Mouse (Mus musculus) gastrocnemius, postnatal 36 days (tissue): ENCODE data around the gene Timmdc1. TPM values are rescaled to one million over a fixed set of nuclear protein-coding genes. Genes with fewer than 3 reads are reported as not detected.

Source experiments
- DNase-seq, 2 experiments: peaks; one replicate each; pipeline ENCODE4 v3.0.0; 2022
- intact Hi-C: fragments of 180-260 bp; cut with DNase I; formaldehyde crosslinking; loops from one replicate; pipeline ENCODE4 v1.15.1; 2025
- long read RNA-seq, 2 experiments: library from polyadenylated mRNA; stranded (forward); transcript quantifications; one replicate each; pipeline ENCODE4 v2.0.0; 2021
- total RNA-seq, 2 experiments: library from RNA; stranded (reverse); gene quantifications; 2 replicates each; pipeline ENCODE4 v1.2.3; 2021

Gene Timmdc1
- total RNA-seq, result 10 to 100 TPM; 45.1 to 47.3 TPM
- long read RNA-seq, experiment 1, transcript Timmdc1-201 (7 exons, 1,573 nt), result major isoform, 6 of 8 reads
- long read RNA-seq, experiment 1, partial matches to known transcripts, result 0 of 8 reads
- long read RNA-seq, experiment 1, other reads (novel, unspliced or antisense), result 2 of 8 reads
- long read RNA-seq, experiment 2, transcript Timmdc1-201 (7 exons, 1,573 nt), result major isoform, 6 of 13 reads
- long read RNA-seq, experiment 2, partial matches to known transcripts, result 0 of 13 reads
- long read RNA-seq, experiment 2, other reads (novel, unspliced or antisense), result 7 of 13 reads

- DNase-seq, result peak; percentile 94
- intact Hi-C loops, result no loop called here
Measured at GRCm38 (mm10) chr16:38522129-38523084, at the start of gene Timmdc1. Gene Timmdc1, minus strand, starts transcription at chr16:38522663.

- intact Hi-C loops, result no loop called here
- DNase-seq, result no peak
Measured at GRCm38 (mm10) chr16:38571481-38571880, 49.0 kb upstream of the Timmdc1 start.

- no peak for DNase-seq
- intact Hi-C loops, result no loop called here
Measured at GRCm38 (mm10) chr16:38568192-38568591, 45.7 kb upstream of the Timmdc1 start.

- no peak for DNase-seq
- intact Hi-C loops, result no loop called here
Measured at GRCm38 (mm10) chr16:38563516-38563915, 41.1 kb upstream of the Timmdc1 start.

GRCm38 (mm10) chr16:38562968-38563327 lies 40.5 kb upstream of the Timmdc1 start:
- no peak for DNase-seq
- intact Hi-C loops, result no loop called here

GRCm38 (mm10) chr16:38562131-38562967 lies 39.9 kb upstream of the Timmdc1 start:
- DNase-seq, result peak; percentile 91 to 94
- intact Hi-C loops, result no loop called here

- intact Hi-C loops, result no loop called here
- no peak for DNase-seq
Measured at GRCm38 (mm10) chr16:38558221-38558748, 35.8 kb upstream of the Timmdc1 start, which contains the start of gene Tmem39a. Gene Tmem39a, plus strand, starts transcription at chr16:38558698.

- no peak for DNase-seq
- intact Hi-C loops, result no loop called here
Measured at GRCm38 (mm10) chr16:38555988-38556387, 33.5 kb upstream of the Timmdc1 start.

GRCm38 (mm10) chr16:38549479-38550396 lies 27.3 kb upstream of the Timmdc1 start, which contains the start of gene Poglut1:
Gene Poglut1, minus strand, starts transcription at chr16:38550258.
- peak; percentile 61 to 68 for DNase-seq
- intact Hi-C loops, result no loop called here

GRCm38 (mm10) chr16:38548000-38548399 lies 25.5 kb upstream of the Timmdc1 start:
- intact Hi-C loops, result no loop called here
- no peak for DNase-seq

- intact Hi-C loops, result loop anchor here (5.0 to 10.0 kb wide), 2 partner anchors 186 to 273 kb away; no protein-coding TSS in a partner anchor
- DNase-seq, result no peak
Measured at GRCm38 (mm10) chr16:38538716-38539380, 16.4 kb upstream of the Timmdc1 start.

GRCm38 (mm10) chr16:38536544-38537146 lies 14.2 kb upstream of the Timmdc1 start:
- peak; percentile 58 to 66 for DNase-seq
- intact Hi-C loops, result loop anchor here (5.0 to 10.0 kb wide), 2 partner anchors 188 to 276 kb away; no protein-coding TSS in a partner anchor

GRCm38 (mm10) chr16:38526264-38526663 lies 3.8 kb upstream of the Timmdc1 start:
- no peak for DNase-seq
- intact Hi-C loops, result no loop called here

GRCm38 (mm10) chr16:38521211-38521987 lies 1.1 kb downstream of the Timmdc1 start:
- intact Hi-C loops, result no loop called here

GRCm38 (mm10) chr16:38519140-38519539 lies 3.3 kb downstream of the Timmdc1 start:
- DNase-seq, result no peak
- intact Hi-C loops, result no loop called here

More at GRCm38 (mm10) chr16:38521211-38521987, 1.1 kb downstream of the Timmdc1 start:
- DNase-seq, result no peak

GRCm38 (mm10) chr16:38510846-38511245 lies 11.6 kb downstream of the Timmdc1 start:
- no peak for DNase-seq
- intact Hi-C loops, result no loop called here

GRCm38 (mm10) chr16:38506041-38506634 lies 16.3 kb downstream of the Timmdc1 start:
- DNase-seq, result peak; percentile 37 to 41
- intact Hi-C loops, result loop anchor here (2.0 to 10.0 kb wide), 2 partner anchors 161 to 541 kb away; no protein-coding TSS in a partner anchor
